Mouse (Mus musculus) cortical plate, adult 2 months (tissue): ENCODE measurements around the gene Emp2.
"Not testable (repeated sequence)": the region's sequence is repeated elsewhere in the genome, so short reads cannot be mapped to it uniquely, and the experiment has no call there.

Experiments
- CTCF ChIP-seq: fragments of 200-500 bp; IDR thresholded peaks from 2 replicates; pipeline ENCODE4 v1.5.1; 2011; ENCODE audit warnings: mild to moderate bottlenecking, control low read depth, low read length; ENCODE audit not compliant: insufficient read depth; ENCODE audit errors: extremely low read depth
- POLR2A ChIP-seq: fragments of 200-500 bp; IDR thresholded peaks from 2 replicates; pipeline ENCODE4 v1.6.1; 2011; ENCODE audit warnings: mild to moderate bottlenecking, low read length, control low read depth; ENCODE audit not compliant: insufficient read depth; ENCODE audit errors: extremely low read depth

DNA sequence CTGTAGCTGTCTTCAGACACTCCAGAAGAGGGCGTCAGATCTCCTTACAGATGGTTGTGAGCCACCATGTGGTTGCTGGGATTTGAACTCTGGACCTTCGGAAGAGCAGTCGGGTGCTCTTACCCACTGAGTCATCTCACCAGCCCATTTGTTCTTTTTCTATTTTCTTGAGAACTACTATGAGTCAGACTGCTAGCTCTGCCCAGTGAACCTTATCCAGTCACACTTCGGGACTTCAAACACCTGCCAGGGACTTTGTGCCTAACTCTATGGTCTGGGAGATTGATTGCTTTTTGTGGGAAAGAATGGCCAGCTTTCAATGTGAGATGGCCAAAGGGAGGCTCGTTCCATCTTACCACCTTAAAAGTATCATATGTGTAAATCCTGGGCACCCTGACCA is 37.0 kb downstream of the Emp2 start:
- TF ChIP-seq CTCF, POLR2A: not testable (repeated sequence)
